Mouse (Mus musculus) bone marrow macrophage, adult 2 months (primary cell): ENCODE data around the gene Mvb12b.

Experiments
- CTCF ChIP-seq: IDR thresholded peaks from 2 replicates; pipeline ENCODE4 v1.5.1; 2012; ENCODE audit warnings: low read depth, mild to moderate bottlenecking, low read length, moderate library complexity
- POLR2A ChIP-seq: IDR thresholded peaks from 2 replicates; pipeline ENCODE4 v1.6.1; 2012; ENCODE audit warnings: mild to moderate bottlenecking, low read depth, low read length, borderline replicate concordance

DNA sequence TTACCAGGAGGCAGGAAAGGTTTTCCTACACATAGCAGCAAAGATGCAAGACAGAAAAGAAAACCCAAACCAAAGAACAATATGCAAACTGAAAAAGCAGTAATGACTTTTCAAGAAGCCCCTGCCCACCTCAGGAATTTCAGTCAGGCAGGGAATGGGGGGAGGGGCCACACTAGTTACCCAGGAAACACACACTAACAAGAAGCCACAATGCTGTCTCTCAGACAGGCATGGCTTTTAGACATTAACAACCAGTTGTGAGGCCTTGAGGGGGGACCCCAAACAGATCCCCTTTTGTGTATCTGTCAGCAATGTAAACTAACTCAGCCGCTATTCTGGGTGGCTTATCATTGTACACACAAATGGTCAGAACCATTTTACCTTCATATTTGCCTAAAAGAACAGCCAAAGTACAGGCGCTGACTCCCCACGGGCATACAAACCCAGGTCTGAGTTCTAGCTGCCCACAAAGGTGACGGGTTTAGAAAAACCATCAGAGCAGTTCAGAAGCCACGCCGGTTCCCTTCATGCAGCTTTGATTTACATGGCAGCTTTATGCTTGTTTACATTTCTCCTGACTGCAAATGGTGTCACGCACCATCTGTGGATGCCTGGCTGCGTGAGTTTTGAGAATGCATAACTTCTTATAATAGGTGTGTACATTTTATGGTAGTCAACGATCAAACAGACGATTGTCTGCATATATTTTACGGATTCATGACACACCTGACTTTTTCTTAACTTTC lies 105.9 kb downstream of the Mvb12b start:
- TF ChIP-seq CTCF (no peak), POLR2A (no peak)
